Mouse (Mus musculus): Measurements from ENCODE around the gene Gemin2.
"Not testable (repeated sequence)": the region's sequence is repeated elsewhere in the genome, so short reads cannot be mapped to it uniquely, and the experiment has no call there.

The Gemin2 gene

GRCm38 (mm10) chr12:59058242-59058641 lies 45.0 kb downstream of the Gemin2 start:
- DNase-seq (ENCODE audit: low read depth, low spot score), result not testable (repeated sequence)

GRCm38 (mm10) chr12:59060322-59060721 lies 47.1 kb downstream of the Gemin2 start:
- DNase-seq (ENCODE audit: low read depth, low spot score), result no peak

- peak; percentile 89 for DNase-seq (ENCODE audit: low read depth, low spot score)
Observed at GRCm38 (mm10) chr12:59060993-59061595, 47.9 kb downstream of the Gemin2 start, which contains the start of gene Trappc6b. Gene Trappc6b, minus strand, starts transcription at chr12:59061472.

GRCm38 (mm10) chr12:59064837-59065236 lies 51.6 kb downstream of the Gemin2 start:
- DNase-seq (ENCODE audit: low read depth, low spot score), result no peak

- DNase-seq (ENCODE audit: low read depth, low spot score), result no peak
Observed at GRCm38 (mm10) chr12:59065776-59066175, 52.6 kb downstream of the Gemin2 start.

- DNase-seq (ENCODE audit: low read depth, low spot score), result peak; percentile 98
Observed at GRCm38 (mm10) chr12:59066448-59067077, 53.4 kb downstream of the Gemin2 start, which contains the start of gene Pnn. Gene Pnn, plus strand, starts transcription at chr12:59066884.

GRCm38 (mm10) chr12:59067095-59067494 lies 53.9 kb downstream of the Gemin2 start:
- DNase-seq (ENCODE audit: low read depth, low spot score), result peak; percentile 36

- DNase-seq (ENCODE audit: low read depth, low spot score), result peak; percentile 71
Observed at GRCm38 (mm10) chr12:59068791-59069190, 55.6 kb downstream of the Gemin2 start.

- no peak for DNase-seq (ENCODE audit: low read depth, low spot score)
Observed at GRCm38 (mm10) chr12:59072286-59072685, 59.1 kb downstream of the Gemin2 start.

- no peak for DNase-seq (ENCODE audit: low read depth, low spot score)
Observed at GRCm38 (mm10) chr12:59074052-59074451, 60.9 kb downstream of the Gemin2 start.

GRCm38 (mm10) chr12:59076996-59077395 lies 63.8 kb downstream of the Gemin2 start:
- DNase-seq (ENCODE audit: low read depth, low spot score), result no peak

GRCm38 (mm10) chr12:59077883-59078282 lies 64.7 kb downstream of the Gemin2 start:
- DNase-seq (ENCODE audit: low read depth, low spot score), result no peak
